Mouse (Mus musculus): ENCODE data around the gene Pak7.

Pak7 gene

GRCm38 (mm10) chr2:136175030-136175429 is 212.7 kb downstream of the Pak7 start:
- DNase-seq (ENCODE audit: low spot score in 2 of 2), result no peak

GRCm38 (mm10) chr2:136150752-136151151 is 237.0 kb downstream of the Pak7 start:
- DNase-seq (ENCODE audit: low spot score in 2 of 2), result no peak

GRCm38 (mm10) chr2:136149530-136149929 is 238.2 kb downstream of the Pak7 start:
- DNase-seq (ENCODE audit: low spot score in 2 of 2), result no peak

GRCm38 (mm10) chr2:136148999-136149398 is 238.8 kb downstream of the Pak7 start:
- peak; percentile 42 to 84 for DNase-seq (ENCODE audit: low spot score in 2 of 2)

- DNase-seq (ENCODE audit: low spot score in 2 of 2), result no peak
These were observed 247.0 kb downstream of the Pak7 start for GRCm38 (mm10) chr2:136140807-136141206.

GRCm38 (mm10) chr2:136139159-136140069 is 248.4 kb downstream of the Pak7 start:
- no peak for DNase-seq (ENCODE audit: low spot score in 2 of 2)

- no peak for DNase-seq (ENCODE audit: low spot score in 2 of 2)
These were observed 249.3 kb downstream of the Pak7 start for GRCm38 (mm10) chr2:136138451-136138850.

- no peak for DNase-seq (ENCODE audit: low spot score in 2 of 2)
These were observed 265.9 kb downstream of the Pak7 start for GRCm38 (mm10) chr2:136121867-136122266.

- DNase-seq (ENCODE audit: low spot score in 2 of 2), result no peak
These were observed 269.8 kb downstream of the Pak7 start for GRCm38 (mm10) chr2:136118006-136118405.

GRCm38 (mm10) chr2:136113374-136113773 is 274.4 kb downstream of the Pak7 start:
- peak; percentile 45 to 55 for DNase-seq (ENCODE audit: low spot score in 2 of 2)

GRCm38 (mm10) chr2:136109038-136109363 is 278.8 kb downstream of the Pak7 start:
- DNase-seq (ENCODE audit: low spot score in 2 of 2), result peak in 1 of 2 experiments; percentile 39

- DNase-seq (ENCODE audit: low spot score in 2 of 2), result peak in 1 of 2 experiments; percentile 32
These were observed 279.4 kb downstream of the Pak7 start for GRCm38 (mm10) chr2:136108124-136109037.

- no peak for DNase-seq (ENCODE audit: low spot score in 2 of 2)
These were observed 280.2 kb downstream of the Pak7 start for GRCm38 (mm10) chr2:136107597-136107996.

GRCm38 (mm10) chr2:136097143-136097542 is 290.6 kb downstream of the Pak7 start:
- DNase-seq (ENCODE audit: low spot score in 2 of 2), result no peak

GRCm38 (mm10) chr2:136095978-136096377 is 291.8 kb downstream of the Pak7 start:
- DNase-seq (ENCODE audit: low spot score in 2 of 2), result no peak

GRCm38 (mm10) chr2:136064356-136064755 is 323.4 kb downstream of the Pak7 start:
- no peak for DNase-seq (ENCODE audit: low spot score in 2 of 2)

- peak in 1 of 2 experiments; percentile 8 for DNase-seq (ENCODE audit: low spot score in 2 of 2)
These were observed 328.6 kb downstream of the Pak7 start for GRCm38 (mm10) chr2:136059029-136059669.

GRCm38 (mm10) chr2:136058398-136058797 is 329.4 kb downstream of the Pak7 start:
- DNase-seq (ENCODE audit: low spot score in 2 of 2), result no peak

- peak in 1 of 2 experiments; percentile 57 for DNase-seq (ENCODE audit: low spot score in 2 of 2)
These were observed 329.9 kb downstream of the Pak7 start for GRCm38 (mm10) chr2:136057861-136058331.

- DNase-seq (ENCODE audit: low spot score in 2 of 2), result no peak
These were observed 336.0 kb downstream of the Pak7 start, which contains the start of gene Lamp5 for GRCm38 (mm10) chr2:136051688-136052289. Gene Lamp5, plus strand, starts transcription at chr2:136052239.

Data from left cerebral cortex, adult 9 months (tissue).